Mouse (Mus musculus): Measurements from ENCODE around the gene Neurl2. TPM values are rescaled to one million over a fixed set of nuclear protein-coding genes. Genes with fewer than 3 reads are reported as not detected.
"Not testable (repeated sequence)": the region's sequence is repeated elsewhere in the genome, so short reads cannot be mapped to it uniquely, and the experiment has no call there.

Neurl2 gene
- total and polyA plus RNA-seq, 3 experiments: 1.8 to 4.1 (median 2.1) TPM

DNA sequence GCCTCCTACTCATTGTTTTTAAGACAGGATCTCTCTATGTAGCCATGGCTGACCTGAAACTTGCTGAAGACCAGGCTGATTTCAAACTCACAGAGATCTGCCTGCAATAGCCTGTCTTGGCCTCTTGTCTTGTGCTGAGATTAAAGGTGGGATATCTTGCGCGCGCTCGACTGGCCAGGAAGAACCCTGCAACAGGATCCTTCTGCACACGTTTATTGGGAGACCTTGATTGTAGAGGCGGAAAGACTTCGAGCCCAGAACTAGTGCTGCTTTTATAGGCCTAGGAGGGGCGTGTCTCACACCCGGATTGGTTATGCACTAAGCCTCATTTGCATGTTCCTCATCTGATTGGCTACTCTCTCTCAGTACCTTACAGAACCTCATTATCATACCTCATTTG is 30.2 kb upstream of the Neurl2 start:
- H3K36me3 ChIP-seq (replicated peaks in 1 of 2; ENCODE audit: control insufficient read depth in 1 of 2, insufficient read depth in 1 of 2, low read length in 1 of 2); H3K4me2 ChIP-seq (ENCODE audit: insufficient read depth, low read depth, poor library complexity, severe bottlenecking); H3K27me3 ChIP-seq (replicated peaks); dilution Hi-C loops (cut with MboI; ENCODE audit: extremely low pct_ligation_motif_present, extremely low pct_unique_long_range_greater_than_20kb, low sequenced_read_pairs); DNase-seq (ENCODE audit: extremely low read depth); in situ Hi-C loops (cut with MboI; ENCODE audit: low pct_ligation_motif_present, low pct_unique_long_range_greater_than_20kb, low sequenced_read_pairs); H3K79me2 ChIP-seq (replicated peaks; ENCODE audit: control insufficient read depth, extremely low read depth, insufficient read depth, poor library complexity, severe bottlenecking); H3K27ac ChIP-seq (ENCODE audit: insufficient read depth, low read depth); H3K4me3 ChIP-seq (replicated peaks in 1 of 3; ENCODE audit: low read depth in 2 of 3, low read length in 2 of 3, poor library complexity in 1 of 3); H3K9ac ChIP-seq (ENCODE audit: insufficient read depth, low read depth): not testable (repeated sequence)
- peaks cover 0 to 34% of the 10 kb centered on the region in 2 experiments; a peak in 3 of 4 replicates for H3K4me1 ChIP-seq (ENCODE audit: control insufficient read depth in 1 of 2, insufficient read depth in 2 of 2)
- peaks cover 13% of the 10 kb centered on the region for H3K9me3 ChIP-seq (replicated peaks; ENCODE audit: low read length)

DNA sequence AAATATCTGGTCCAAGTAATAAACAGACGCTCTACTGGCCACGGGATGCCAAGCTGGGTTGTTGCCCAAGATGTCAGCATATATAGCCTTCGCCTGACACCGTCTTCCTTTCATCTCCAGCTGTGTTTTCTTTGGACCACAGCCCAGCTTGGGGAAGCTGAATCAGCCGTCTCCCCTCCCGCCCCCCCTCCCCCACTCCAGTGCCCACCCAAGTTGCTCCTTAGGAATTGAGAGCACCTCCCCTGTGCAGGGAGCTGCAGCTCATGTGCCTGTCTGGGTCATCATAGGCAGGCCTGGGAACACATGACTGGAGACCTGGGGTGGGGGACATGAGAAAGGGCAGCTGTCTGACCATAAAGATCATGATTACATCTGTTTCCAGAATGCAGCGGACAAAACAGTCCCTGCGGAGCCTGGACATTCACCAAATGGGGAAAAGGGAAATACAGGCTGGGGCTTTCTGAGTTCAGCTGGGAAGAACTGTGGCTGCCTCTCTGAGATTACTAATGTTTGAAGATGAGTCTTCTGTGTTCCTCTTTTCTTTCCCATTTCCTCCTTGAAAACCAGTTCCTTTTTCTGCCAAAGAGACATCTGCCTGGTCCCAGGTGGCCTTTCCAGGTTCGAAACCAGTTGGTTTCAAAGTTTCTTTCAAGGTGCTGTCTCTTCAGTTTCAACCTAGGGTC is 29.1 kb upstream of the Neurl2 start:
- Histone ChIP-seq H3K79me2 (replicated peaks; ENCODE audit: control insufficient read depth, extremely low read depth, insufficient read depth, poor library complexity, severe bottlenecking) (no peaks in the 10 kb centered on the region), H3K9ac (ENCODE audit: insufficient read depth, low read depth) (no peak overlapping the region), H3K36me3 (replicated peaks in 1 of 2; ENCODE audit: control insufficient read depth in 1 of 2, insufficient read depth in 1 of 2, low read length in 1 of 2) (no peaks in the 10 kb centered on the region), H3K4me1 (ENCODE audit: control insufficient read depth in 1 of 2, insufficient read depth in 2 of 2) (peaks cover 0 to 37% of the 10 kb centered on the region in 2 experiments; a peak in 3 of 4 replicates), H3K27ac (ENCODE audit: insufficient read depth, low read depth) (no peak overlapping the region), H3K27me3 (replicated peaks) (peaks cover 6% of the 10 kb centered on the region), H3K9me3 (replicated peaks; ENCODE audit: low read length) (peaks cover 5% of the 10 kb centered on the region), H3K4me3 (replicated peaks in 1 of 3; ENCODE audit: low read depth in 2 of 3, low read length in 2 of 3, poor library complexity in 1 of 3) (no peak overlapping the region), H3K4me2 (ENCODE audit: insufficient read depth, low read depth, poor library complexity, severe bottlenecking) (no peak overlapping the region)
- TF ChIP-seq CHD2 (IDR thresholded peaks at IDR 0.05; ENCODE audit: low read length) (0 out of 2 replicates have a peak, but pooled peaks have one; percentile 55), MEF2A (IDR thresholded peaks at IDR 0.05; ENCODE audit: borderline replicate concordance, low read depth, low read length) (peak; percentile 52; the same call in 1 of the 2 replicates), KAT2A (IDR thresholded peaks at IDR 0.05; ENCODE audit: insufficient replicate concordance, low read length) (0 out of 2 replicates have a peak, but pooled peaks have one; percentile 41), SMC3 (IDR thresholded peaks at IDR 0.05; ENCODE audit: low read depth, low read length) (no peak), IRF4 (IDR thresholded peaks at IDR 0.05; ENCODE audit: low read depth, low read length) (peak; percentile 88), BHLHE40 (IDR thresholded peaks at IDR 0.05; ENCODE audit: low read depth, low read length) (peak; percentile 43; the same call in 1 of the 2 replicates), SIN3A (IDR thresholded peaks at IDR 0.05; ENCODE audit: low read length) (no peak), MYC (IDR thresholded peaks at IDR 0.05; ENCODE audit: low read depth, low read length) (0 out of 2 replicates have a peak, but pooled peaks have one; percentile 56), RCOR1 (conservative IDR thresholded peaks at IDR 0.05; ENCODE audit: low read depth, low read length) (peak; percentile 81), ETS1 (conservative IDR thresholded peaks at IDR 0.05; ENCODE audit: low read depth, low read length) (peak; percentile 51; the same call in 1 of the 2 replicates), TCF12 (IDR thresholded peaks at IDR 0.05; ENCODE audit: low read depth, low read length) (peak; percentile 78), ELF1 (IDR thresholded peaks at IDR 0.05; ENCODE audit: low read depth, low read length) (0 out of 2 replicates have a peak, but pooled peaks have one; percentile 21), UBTF (IDR thresholded peaks at IDR 0.05; ENCODE audit: low read depth, low read length) (no peak), CTCF (conservative IDR thresholded peaks at IDR 0.05 in 1 of 2, IDR thresholded peaks at IDR 0.05 in 1 of 2; ENCODE audit: low read depth in 2 of 2, low read length in 2 of 2) (no peak), EP300 (IDR thresholded peaks at IDR 0.05; ENCODE audit: low read length) (peak; percentile 96), ZNF384 (IDR thresholded peaks at IDR 0.05; ENCODE audit: low read depth, low read length) (no peak), E2F4 (IDR thresholded peaks at IDR 0.05; ENCODE audit: insufficient replicate concordance, low read depth, low read length) (0 out of 2 replicates have a peak, but pooled peaks have one; percentile 19), MAFK (IDR thresholded peaks at IDR 0.05; ENCODE audit: insufficient replicate concordance, low read length) (0 out of 2 replicates have a peak, but pooled peaks have one; percentile 15), MAX (IDR thresholded peaks at IDR 0.05; ENCODE audit: low read length) (0 out of 2 replicates have a peak, but pooled peaks have one; percentile 40)
- dilution Hi-C loops (cut with MboI; ENCODE audit: extremely low pct_ligation_motif_present, extremely low pct_unique_long_range_greater_than_20kb, low sequenced_read_pairs) (no loop called here), in situ Hi-C loops (cut with MboI; ENCODE audit: low pct_ligation_motif_present, low pct_unique_long_range_greater_than_20kb, low sequenced_read_pairs) (no loop called here)
- DNase-seq (ENCODE audit: extremely low read depth): peak; percentile 60
